Mouse (Mus musculus) stomach, postnatal 0 days (tissue): ENCODE results near the gene 1700021F05Rik. TPM values are rescaled to one million over a fixed set of nuclear protein-coding genes. Genes with fewer than 3 reads are reported as not detected.
A peak's percentile ranks its signal among the peaks of the same experiment; 100 is the strongest.

ENCODE experiments used
- ATAC-seq: fragments of 200-750 bp; cut with Nextera tagmentation; 2 replicates; pipeline ENCODE4 v1.8.0; 2017; ENCODE audit not compliant: low FRiP score, low TSS enrichment
- DNase-seq: peaks from one replicate; pipeline ENCODE4 v3.0.0-alpha.2; 2016; ENCODE audit warnings: low spot score
- H3K27ac ChIP-seq: fragments of 300-500 bp; sonication (generic); replicated peaks from 2 replicates; pipeline ENCODE4 v1.5.1; 2014; ENCODE audit warnings: mild to moderate bottlenecking, control low read depth
- H3K27me3 ChIP-seq: fragments of 300-500 bp; sonication (generic); 2 replicates; pipeline ENCODE4 v1.6.1; 2014; ENCODE audit warnings: low read length; ENCODE audit not compliant: control insufficient read depth, insufficient read depth
- H3K36me3 ChIP-seq: fragments of 300-500 bp; sonication (generic); 2 replicates; pipeline ENCODE4 v1.6.1; 2014; ENCODE audit warnings: low read length, mixed read lengths; ENCODE audit not compliant: control insufficient read depth, insufficient read depth
- H3K4me1 ChIP-seq: fragments of 300-500 bp; sonication (generic); replicated peaks from 2 replicates; pipeline ENCODE4 v1.6.1; 2014; ENCODE audit warnings: antibody characterized with exemption; ENCODE audit not compliant: control insufficient read depth, insufficient read depth
- H3K4me2 ChIP-seq: fragments of 300-500 bp; sonication (generic); replicated peaks from 2 replicates; pipeline ENCODE4 v1.6.1; 2014; ENCODE audit warnings: low read depth, mild to moderate bottlenecking, control low read depth, moderate library complexity
- H3K4me3 ChIP-seq: fragments of 300-500 bp; sonication (generic); 2 replicates; pipeline ENCODE4 v1.5.1; 2014; ENCODE audit warnings: low read depth, low read length, control low read depth
- H3K9ac ChIP-seq: fragments of 300-500 bp; sonication (generic); 2 replicates; pipeline ENCODE4 v1.6.1; 2014; ENCODE audit warnings: mild to moderate bottlenecking, low read length, control low read depth, mixed read lengths
- H3K9me3 ChIP-seq: fragments of 300-500 bp; sonication (generic); 2 replicates; pipeline ENCODE4 v1.6.1; 2016; ENCODE audit warnings: low read length; ENCODE audit not compliant: control insufficient read depth
- CTCF ChIP-seq: IDR thresholded peaks from 2 replicates; pipeline ENCODE4 v1.5.1; 2016; ENCODE audit warnings: antibody characterized with exemption, low read depth, mild to moderate bottlenecking, moderate library complexity
- EP300 ChIP-seq: optimal IDR thresholded peaks from 2 replicates; pipeline ENCODE3; 2016; ENCODE audit warnings: antibody characterized with exemption
- WGBS: fragments of 180-500 bp; shearing (Covaris S2); extraction: QIAGEN DNeasy Blood & Tissue Kit; methylation state at CpG from one replicate; pipeline ENCODE4 v1.1.7; 2014; 5-methylcytosine and 5-hydroxymethylcytosine counted together
- polyA plus RNA-seq: library from polyadenylated mRNA; unstranded; fragments of >200 nt; fragmentation: Nextera tagmentation; extraction: Ambion mirVana; gene quantifications from 2 replicates; pipeline ENCODE4 v1.2.1, GENCODE M21; 2015

1700021F05Rik gene
- polyA plus RNA-seq, 1 experiment from 2014 or later, result 48.9 TPM

GRCm38 (mm10) chr10:43551388-43551787 is 10.6 kb upstream of the 1700021F05Rik start:
- Histone ChIP-seq H3K27me3 (no peaks in the 10 kb centered on the region), H3K27ac (no peak overlapping the region), H3K4me2 (no peak overlapping the region), H3K36me3 (no peaks in the 10 kb centered on the region), H3K9me3 (no peaks in the 10 kb centered on the region), H3K4me3 (no peak overlapping the region), H3K9ac (no peak overlapping the region), H3K4me1 (no peaks in the 10 kb centered on the region)
- DNase-seq, result no peak
- 29% methylated on average over 3 of the region's 3 CpGs for WGBS
- no peak for ATAC-seq
- TF ChIP-seq EP300, result no peak
- no peak for TF ChIP-seq CTCF

GRCm38 (mm10) chr10:43550923-43551322 is 10.1 kb upstream of the 1700021F05Rik start:
- no peaks in the 10 kb centered on the region for H3K36me3 ChIP-seq
- DNase-seq (no peak), ATAC-seq (no peak)
- H3K4me3 ChIP-seq, result no peak overlapping the region
- H3K4me1 ChIP-seq, result no peaks in the 10 kb centered on the region
- 27% methylated on average over 3 of the region's 3 CpGs for WGBS
- no peak overlapping the region for H3K27ac ChIP-seq
- TF ChIP-seq CTCF (no peak), EP300 (no peak)
- H3K4me2 ChIP-seq, result no peak overlapping the region
- H3K9me3 ChIP-seq, result no peaks in the 10 kb centered on the region
- H3K9ac ChIP-seq, result no peak overlapping the region
- H3K27me3 ChIP-seq, result no peaks in the 10 kb centered on the region

DNA sequence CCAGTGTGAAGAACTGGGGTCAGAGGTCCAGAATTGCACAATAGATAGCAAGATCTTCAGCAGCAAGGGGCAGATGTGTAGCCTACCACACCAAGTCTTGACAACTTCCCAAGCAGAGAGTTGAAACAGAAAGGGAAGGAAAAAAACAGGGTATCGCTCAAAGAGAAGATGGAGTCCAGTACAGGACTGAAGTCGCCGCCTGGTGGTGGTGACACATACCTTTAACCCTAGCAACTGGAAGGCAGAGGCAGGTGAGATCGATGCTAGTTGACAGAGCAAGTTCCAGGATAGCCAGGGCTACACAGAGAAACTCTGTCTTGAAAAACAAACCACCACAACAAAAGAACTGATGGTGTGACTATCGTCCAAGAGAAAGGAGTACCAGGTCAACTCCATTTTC is 8.6 kb upstream of the 1700021F05Rik start:
- Histone ChIP-seq H3K9ac (no peak overlapping the region), H3K4me3 (no peak overlapping the region), H3K36me3 (no peaks in the 10 kb centered on the region), H3K9me3 (no peaks in the 10 kb centered on the region), H3K27me3 (no peaks in the 10 kb centered on the region), H3K4me1 (no peaks in the 10 kb centered on the region), H3K27ac (no peak overlapping the region), H3K4me2 (no peak overlapping the region)
- TF ChIP-seq CTCF (peak; percentile 61), EP300 (no peak)
- ATAC-seq (no peak), DNase-seq (peak; percentile 45)
- WGBS, result 52% methylated on average over 5 of the region's 5 CpGs

GRCm38 (mm10) chr10:43541153-43541544 is 355 bp upstream of the 1700021F05Rik start:
- peak overlapping the region; percentile 95; the same call in 1 of the 2 replicates for H3K4me3 ChIP-seq
- no peaks in the 10 kb centered on the region for H3K4me1 ChIP-seq
- no peaks in the 10 kb centered on the region for H3K9me3 ChIP-seq
- no peaks in the 10 kb centered on the region for H3K27me3 ChIP-seq
- no peaks in the 10 kb centered on the region; the same call in 1 of the 2 replicates for H3K36me3 ChIP-seq
- no peak overlapping the region for H3K9ac ChIP-seq
- ATAC-seq (peak; percentile 5; the same call in 1 of the 2 replicates), DNase-seq (no peak)
- WGBS, result 33% methylated on average over 8 of the region's 8 CpGs
- no peak overlapping the region for H3K27ac ChIP-seq
- H3K4me2 ChIP-seq, result peak overlapping the region; percentile 35
- TF ChIP-seq EP300 (no peak), CTCF (no peak)

- WGBS, result 12% methylated on average over 12 of the region's 12 CpGs
- Histone ChIP-seq H3K4me3 (peak overlapping the region; percentile 95), H3K27me3 (no peaks in the 10 kb centered on the region), H3K27ac (peak overlapping the region; percentile 88), H3K9ac (peak overlapping the region; percentile 89), H3K4me1 (no peaks in the 10 kb centered on the region), H3K36me3 (no peaks in the 10 kb centered on the region; the same call in 1 of the 2 replicates), H3K9me3 (no peaks in the 10 kb centered on the region), H3K4me2 (peak overlapping the region; percentile 67)
- TF ChIP-seq CTCF (no peak), EP300 (no peak)
- ATAC-seq (no peak), DNase-seq (peak; percentile 26)
Observed at GRCm38 (mm10) chr10:43539746-43540310, 966 bp downstream of the 1700021F05Rik start.

DNA sequence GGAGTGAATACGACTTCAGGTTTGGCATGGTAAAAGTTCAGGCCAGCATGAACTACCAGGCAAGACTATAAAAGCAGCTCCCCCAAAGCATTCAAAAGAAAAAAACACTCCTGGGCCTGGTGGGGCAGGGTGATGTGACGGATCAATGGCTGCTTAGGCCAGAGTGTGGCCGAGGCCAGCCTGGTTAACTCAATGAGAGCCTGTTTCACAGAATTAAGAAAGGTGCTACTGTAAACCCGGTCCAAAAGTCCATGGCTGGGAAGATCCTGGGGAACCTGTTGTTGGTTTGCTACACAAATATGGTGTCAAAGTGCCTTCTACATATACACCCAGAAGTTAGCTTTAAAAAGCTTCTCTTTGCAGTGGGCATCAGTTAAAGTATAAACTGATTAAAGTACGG is 2.0 kb downstream of the 1700021F05Rik start:
- Histone ChIP-seq H3K4me2 (no peak overlapping the region), H3K9ac (no peak overlapping the region), H3K36me3 (no peaks in the 10 kb centered on the region; the same call in 1 of the 2 replicates), H3K9me3 (no peaks in the 10 kb centered on the region), H3K27me3 (no peaks in the 10 kb centered on the region), H3K4me3 (no peak overlapping the region), H3K27ac (no peak overlapping the region), H3K4me1 (no peaks in the 10 kb centered on the region)
- WGBS, result 81% methylated on average over 5 of the region's 5 CpGs
- TF ChIP-seq EP300, result no peak
- TF ChIP-seq CTCF, result no peak
- no peak for DNase-seq
- ATAC-seq, result no peak
